Mouse (Mus musculus): ENCODE results near the gene Spp2. TPM values are rescaled to one million over a fixed set of nuclear protein-coding genes. Genes with fewer than 3 reads are reported as not detected.

Gene Spp2
- polyA plus RNA-seq, 1 experiment from 2014 or later = 531 TPM

DNA sequence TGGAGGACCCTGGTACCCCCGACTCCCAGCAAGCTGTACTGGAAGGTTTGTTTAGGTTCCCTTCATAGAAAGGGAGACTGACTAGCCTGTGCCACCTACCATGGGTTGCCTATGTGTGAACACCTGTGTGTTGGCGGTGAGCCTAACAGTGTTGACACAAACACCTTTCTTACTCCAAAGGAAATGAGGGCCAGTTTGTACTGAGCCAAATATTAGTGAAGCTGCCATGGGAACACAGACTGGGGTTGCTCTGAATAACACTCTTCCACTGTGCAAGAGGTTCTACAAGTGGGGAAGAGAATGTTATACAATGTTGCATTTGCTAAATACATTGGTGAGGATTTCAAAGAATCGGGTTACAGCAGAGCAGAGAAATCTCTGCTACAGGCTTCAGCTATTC, 56.5 kb downstream of the Spp2 start:
- H3K27ac ChIP-seq = 0 out of 2 replicates have a peak overlapping the region, but pooled peaks have one; percentile 25

DNA sequence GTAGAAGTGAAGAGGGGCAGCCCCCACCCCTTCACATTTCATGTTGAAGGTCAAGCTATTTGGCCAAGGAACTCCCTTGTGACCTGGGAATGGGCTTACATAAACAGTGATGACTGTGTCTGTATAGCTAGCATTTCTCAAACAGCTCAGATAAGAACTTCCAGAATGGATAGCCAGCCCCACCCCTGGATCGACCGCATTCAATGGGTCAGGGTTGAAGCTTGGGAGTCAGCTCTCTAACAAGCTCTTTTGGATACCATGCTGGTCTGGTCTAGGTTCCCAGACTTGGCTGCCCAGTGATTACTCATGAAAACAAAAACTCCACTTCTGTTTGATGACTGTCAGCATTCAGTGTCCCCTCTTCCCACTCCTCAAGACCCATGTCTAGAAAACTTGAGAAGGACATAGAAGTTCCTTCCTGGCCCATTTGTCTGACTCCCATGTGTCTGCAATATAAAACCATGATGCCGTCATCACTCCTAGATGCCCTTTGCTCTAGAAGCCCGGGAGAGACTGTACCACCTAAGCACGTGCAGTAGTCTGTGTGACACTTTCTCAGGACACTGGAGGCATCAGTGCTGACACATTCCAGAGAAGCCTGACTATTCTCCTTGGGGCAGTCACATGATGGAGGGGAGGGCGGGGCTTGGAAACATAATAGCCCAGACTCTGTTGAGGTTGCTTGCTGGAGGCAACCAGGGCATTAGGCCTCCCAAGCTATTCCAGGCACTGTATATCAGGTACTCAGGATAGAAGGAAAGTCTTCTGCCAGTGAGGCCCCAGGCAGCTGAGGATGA, 57.5 kb downstream of the Spp2 start:
- 78% methylated on average over 6 of the region's 6 CpGs for WGBS
- Histone ChIP-seq H3K4me1 (replicated peaks; ENCODE audit: insufficient read depth, low read length) (no peaks in the 10 kb centered on the region), H3K4me3 (replicated peaks; ENCODE audit: low read depth, low read length) (no peak overlapping the region), H3K9me3 (replicated peaks; ENCODE audit: low read length) (no peaks in the 10 kb centered on the region), H3K27ac (no peak overlapping the region), H3K36me3 (ENCODE audit: insufficient read depth, low read length) (no peaks in the 10 kb centered on the region), H3K27me3 (ENCODE audit: insufficient read depth, low read length) (no peaks in the 10 kb centered on the region), H3K9ac (ENCODE audit: low read depth, low read length) (no peak overlapping the region), H3K4me2 (ENCODE audit: low read length) (no peak overlapping the region)
- TF ChIP-seq CTCF (IDR thresholded peaks at IDR 0.05; ENCODE audit: low read depth) = no peak
- ATAC-seq (replicated peaks; ENCODE audit: low FRiP score, low read depth) = 0 out of 2 replicates have a peak, but pooled peaks have one; percentile 45
- no peak for DNase-seq (ENCODE audit: low spot score)

More for the DNA sequence above, 56.5 kb downstream of the Spp2 start:
- no peak for ATAC-seq (replicated peaks; ENCODE audit: low FRiP score, low read depth)
- no peak overlapping the region for H3K9ac ChIP-seq (ENCODE audit: low read depth, low read length)
- no peak for DNase-seq (ENCODE audit: low spot score)
- no peaks in the 10 kb centered on the region for H3K4me1 ChIP-seq (replicated peaks; ENCODE audit: insufficient read depth, low read length)
- H3K36me3 ChIP-seq (ENCODE audit: insufficient read depth, low read length) = no peaks in the 10 kb centered on the region
- no peaks in the 10 kb centered on the region for H3K9me3 ChIP-seq (replicated peaks; ENCODE audit: low read length)
- no peak for TF ChIP-seq CTCF (IDR thresholded peaks at IDR 0.05; ENCODE audit: low read depth)
- H3K4me3 ChIP-seq (replicated peaks; ENCODE audit: low read depth, low read length) = no peak overlapping the region
- H3K4me2 ChIP-seq (ENCODE audit: low read length) = no peak overlapping the region
- WGBS = 88% methylated on average over 3 of the region's 3 CpGs
- no peaks in the 10 kb centered on the region for H3K27me3 ChIP-seq (ENCODE audit: insufficient read depth, low read length)

DNA sequence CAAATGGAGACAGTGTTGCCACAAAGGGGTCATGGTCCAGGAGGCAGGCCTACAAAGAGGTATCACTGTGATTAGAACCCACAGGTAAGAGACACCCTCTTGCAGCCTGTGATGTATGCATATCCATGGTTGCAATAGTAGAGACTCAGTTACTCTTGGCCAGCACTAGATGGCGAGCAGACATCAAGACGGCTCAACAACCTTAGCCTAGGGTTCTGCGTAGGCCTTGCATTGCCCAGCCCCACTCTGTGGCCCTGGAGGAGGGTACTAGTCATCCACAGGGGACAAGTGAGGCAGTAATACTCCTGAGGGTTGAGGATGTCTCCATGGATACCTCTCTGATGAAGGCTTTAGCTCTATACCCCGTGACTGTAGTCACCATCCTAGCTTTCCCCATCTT, 59.0 kb downstream of the Spp2 start:
- H3K27me3 ChIP-seq (ENCODE audit: insufficient read depth, low read length) = no peaks in the 10 kb centered on the region
- DNase-seq (ENCODE audit: low spot score) (peak; percentile 54), ATAC-seq (replicated peaks; ENCODE audit: low FRiP score, low read depth) (peak; percentile 48; the same call in 1 of the 2 replicates)
- peak; percentile 77 for TF ChIP-seq CTCF (IDR thresholded peaks at IDR 0.05; ENCODE audit: low read depth)
- no peaks in the 10 kb centered on the region for H3K36me3 ChIP-seq (ENCODE audit: insufficient read depth, low read length)
- no peak overlapping the region for H3K27ac ChIP-seq
- H3K4me3 ChIP-seq (replicated peaks; ENCODE audit: low read depth, low read length) = no peak overlapping the region
- 78% methylated on average over 4 of the region's 4 CpGs for WGBS
- H3K9me3 ChIP-seq (replicated peaks; ENCODE audit: low read length) = no peaks in the 10 kb centered on the region
- no peak overlapping the region for H3K4me2 ChIP-seq (ENCODE audit: low read length)
- no peaks in the 10 kb centered on the region for H3K4me1 ChIP-seq (replicated peaks; ENCODE audit: insufficient read depth, low read length)
- no peak overlapping the region for H3K9ac ChIP-seq (ENCODE audit: low read depth, low read length)

DNA sequence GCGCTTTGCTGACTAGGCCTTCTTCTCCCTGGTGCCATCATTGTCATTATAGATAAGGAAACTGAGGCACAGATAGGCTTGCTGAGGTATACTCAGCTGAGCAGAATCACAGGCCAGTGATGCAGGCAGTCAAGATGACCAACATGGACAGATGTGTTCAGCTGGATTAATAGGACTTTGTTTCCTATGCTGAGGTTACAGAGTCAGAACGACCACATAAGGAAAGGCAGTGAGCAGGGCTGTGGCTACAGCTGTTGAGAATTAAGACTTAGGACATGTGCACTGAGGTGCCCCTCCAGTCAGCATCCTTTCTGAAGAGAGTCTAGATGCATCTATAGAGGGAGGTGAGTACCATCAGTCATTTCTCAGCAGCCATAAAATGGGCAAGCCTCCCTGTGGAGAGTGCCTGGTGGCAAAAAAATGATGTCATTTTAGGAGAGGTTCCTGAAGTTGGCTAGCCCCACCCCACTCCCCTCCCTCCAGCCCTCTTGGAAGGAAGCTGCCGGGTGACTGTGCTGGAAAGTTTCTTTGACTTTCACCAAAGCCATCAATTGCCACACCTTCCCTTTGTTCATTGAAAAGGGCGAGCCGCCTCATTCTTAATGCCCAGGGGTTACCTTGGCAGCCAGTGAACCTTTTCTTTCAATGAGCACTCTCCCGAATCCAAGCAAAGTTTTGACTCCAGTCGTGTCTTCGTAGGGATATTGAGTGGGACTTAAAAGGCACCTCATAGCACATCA, 59.7 kb downstream of the Spp2 start:
- WGBS = 66% methylated on average over 8 of the region's 8 CpGs
- Histone ChIP-seq H3K9me3 (replicated peaks; ENCODE audit: low read length) (no peaks in the 10 kb centered on the region), H3K4me2 (ENCODE audit: low read length) (no peak overlapping the region), H3K4me3 (replicated peaks; ENCODE audit: low read depth, low read length) (no peak overlapping the region), H3K27me3 (ENCODE audit: insufficient read depth, low read length) (no peaks in the 10 kb centered on the region), H3K27ac (no peak overlapping the region), H3K4me1 (replicated peaks; ENCODE audit: insufficient read depth, low read length) (no peaks in the 10 kb centered on the region), H3K9ac (ENCODE audit: low read depth, low read length) (no peak overlapping the region), H3K36me3 (ENCODE audit: insufficient read depth, low read length) (no peaks in the 10 kb centered on the region)
- TF ChIP-seq CTCF (IDR thresholded peaks at IDR 0.05; ENCODE audit: low read depth) = no peak
- DNase-seq (ENCODE audit: low spot score) (no peak), ATAC-seq (replicated peaks; ENCODE audit: low FRiP score, low read depth) (no peak)

DNA sequence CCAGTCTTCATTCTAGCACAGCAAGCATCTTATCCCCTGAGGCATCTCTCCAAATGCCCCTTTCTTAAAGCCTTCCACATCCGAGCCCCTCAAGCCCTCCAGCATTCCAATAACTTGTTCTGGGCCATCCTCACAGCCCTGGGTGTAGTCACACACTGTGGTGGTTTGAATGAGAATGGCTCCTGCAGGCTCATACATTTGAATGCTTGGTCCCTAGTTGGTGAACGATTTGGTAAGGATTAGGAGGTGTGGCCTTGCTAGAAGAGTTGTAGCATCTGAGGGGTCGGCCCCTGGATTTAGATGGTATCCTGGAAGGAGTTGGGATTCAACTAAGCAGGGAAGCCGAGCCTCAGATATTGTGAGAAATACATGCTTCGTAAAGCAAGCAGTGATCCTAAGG, 61.1 kb downstream of the Spp2 start:
- DNase-seq (ENCODE audit: low spot score) (no peak), ATAC-seq (replicated peaks; ENCODE audit: low FRiP score, low read depth) (no peak)
- no peak for TF ChIP-seq CTCF (IDR thresholded peaks at IDR 0.05; ENCODE audit: low read depth)

DNA sequence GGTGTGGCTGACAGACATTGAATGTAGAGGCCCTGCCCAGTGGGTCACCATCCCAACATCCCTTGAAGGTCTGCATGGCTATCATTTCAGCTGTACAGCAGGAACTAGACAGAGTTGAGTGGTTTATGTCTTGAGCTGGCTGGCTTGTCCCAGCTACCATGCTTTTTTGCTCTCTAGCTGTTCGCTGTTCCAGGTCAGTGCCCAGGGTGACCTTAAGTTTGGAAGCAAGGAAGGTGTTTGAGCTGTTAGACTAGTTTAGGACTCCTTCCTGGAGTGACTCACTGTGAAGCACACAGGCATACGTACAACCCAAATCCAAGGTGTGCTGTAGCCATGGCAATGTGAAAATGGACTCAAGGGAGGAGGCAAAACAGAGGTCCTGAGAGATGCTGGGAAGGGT, 61.6 kb downstream of the Spp2 start:
- DNase-seq (ENCODE audit: low spot score) (no peak), ATAC-seq (replicated peaks; ENCODE audit: low FRiP score, low read depth) (no peak)
- Histone ChIP-seq H3K4me3 (replicated peaks; ENCODE audit: low read depth, low read length) (no peak overlapping the region), H3K27me3 (ENCODE audit: insufficient read depth, low read length) (no peaks in the 10 kb centered on the region), H3K9me3 (replicated peaks; ENCODE audit: low read length) (no peaks in the 10 kb centered on the region), H3K36me3 (ENCODE audit: insufficient read depth, low read length) (no peaks in the 10 kb centered on the region), H3K9ac (ENCODE audit: low read depth, low read length) (no peak overlapping the region), H3K27ac (no peak overlapping the region), H3K4me1 (replicated peaks; ENCODE audit: insufficient read depth, low read length) (no peaks in the 10 kb centered on the region), H3K4me2 (ENCODE audit: low read length) (no peak overlapping the region)
- TF ChIP-seq CTCF (IDR thresholded peaks at IDR 0.05; ENCODE audit: low read depth) = no peak
- 77% methylated on average over 2 of the region's 2 CpGs for WGBS

More for the DNA sequence above, 61.1 kb downstream of the Spp2 start:
- no peak overlapping the region for H3K4me2 ChIP-seq (ENCODE audit: low read length)
- H3K9me3 ChIP-seq (replicated peaks; ENCODE audit: low read length) = no peaks in the 10 kb centered on the region
- H3K27me3 ChIP-seq (ENCODE audit: insufficient read depth, low read length) = no peaks in the 10 kb centered on the region
- H3K4me3 ChIP-seq (replicated peaks; ENCODE audit: low read depth, low read length) = no peak overlapping the region
- no peaks in the 10 kb centered on the region for H3K4me1 ChIP-seq (replicated peaks; ENCODE audit: insufficient read depth, low read length)
- no peak overlapping the region for H3K9ac ChIP-seq (ENCODE audit: low read depth, low read length)
- H3K27ac ChIP-seq = no peak overlapping the region
- H3K36me3 ChIP-seq (ENCODE audit: insufficient read depth, low read length) = no peaks in the 10 kb centered on the region
- WGBS = 85% methylated on average over 5 of the region's 5 CpGs

All from kidney, postnatal 0 days (tissue).